Mouse (Mus musculus) c-Kit-positive CD71-negative TER-119-negative erythroid progenitor cells, embryonic 14.5 days (primary cell): ENCODE results near the gene Pcgf5.

Experiments
- DNase-seq: peaks from one replicate; pipeline ENCODE4 v3.0.0-alpha.2; 2013; ENCODE audit warnings: low read depth

The Pcgf5 gene

GRCm38 (mm10) chr19:36495555-36495954 lies 147.4 kb downstream of the Pcgf5 start:
- no peak for DNase-seq

GRCm38 (mm10) chr19:36496532-36496931 lies 148.4 kb downstream of the Pcgf5 start:
- DNase-seq: no peak

GRCm38 (mm10) chr19:36497067-36497466 lies 149.0 kb downstream of the Pcgf5 start:
- no peak for DNase-seq

GRCm38 (mm10) chr19:36497744-36498143 lies 149.6 kb downstream of the Pcgf5 start:
- no peak for DNase-seq

GRCm38 (mm10) chr19:36504716-36505115 lies 156.6 kb downstream of the Pcgf5 start:
- no peak for DNase-seq
